Mouse (Mus musculus): ENCODE data around the gene Mrto4.

- TF ChIP-seq CTCF (IDR thresholded peaks at IDR 0.05; ENCODE audit: low read depth) (no peak), EP300 (IDR thresholded peaks at IDR 0.05; ENCODE audit: low read depth) (no peak)
These were observed 10.7 kb downstream of the Mrto4 start for GRCm38 (mm10) chr4:139341556-139342233.

Measured in liver, embryonic 14.5 days (tissue).